ENCODE assay signal across 14 mouse cellular contexts in the genomic region with DNA sequence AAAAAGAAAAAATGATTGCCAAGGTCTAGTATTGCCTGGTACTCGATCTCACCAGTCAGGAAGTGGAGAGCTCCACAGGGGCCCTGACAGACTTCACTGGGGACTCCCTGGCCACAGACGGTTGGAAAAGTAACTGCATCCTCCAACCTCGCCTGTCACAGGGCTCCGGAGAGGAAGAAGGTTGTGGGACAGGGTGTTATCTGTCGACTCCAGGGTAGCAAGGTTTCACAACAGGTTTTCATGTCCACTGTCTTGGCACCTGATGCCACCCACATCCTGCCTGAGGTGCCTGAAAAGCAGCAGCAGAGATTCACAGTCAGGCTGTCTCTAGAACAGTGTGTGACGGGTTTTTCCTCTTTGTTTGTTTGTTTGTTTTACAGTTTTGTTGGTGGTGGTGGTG. TPM values are rescaled to one million over a fixed set of nuclear protein-coding genes. Genes with fewer than 3 reads are reported as not detected.
DNase-seq lines count a peak whose midpoint lies in the region; ATAC-seq lines count a peak whose summit lies in the region.
"Had no signal": no experiment of that assay in that cellular context is flagged by ENCODE, and none has a peak within 500 bp of the region (broad histone marks: within the 10 kb centered on the region; RNA-seq: fewer than 3 reads in every experiment).

No protein-coding gene starts in this region.

- H3K27me3 ChIP-seq in liver, embryonic 15.5 days = no peaks in the 10 kb centered on the region
- H3K27me3 ChIP-seq in hindbrain, embryonic 12.5 days = peaks cover 35% of the 10 kb centered on the region
- H3K27me3 ChIP-seq: Patski had no signal

- H3K4me3 ChIP-seq in liver, embryonic 15.5 days (replicated peaks) = no peak overlapping the region
- H3K4me3 ChIP-seq in hindbrain, embryonic 12.5 days = no peak overlapping the region
- H3K4me3 ChIP-seq: hindbrain, embryonic 15.5 days; limb, embryonic 13.5 days had no signal

- peak overlapping the region; percentile 93; the same call in 1 of the 2 replicates for H3K4me2 ChIP-seq in liver, embryonic 15.5 days
- no peak overlapping the region for H3K4me2 ChIP-seq in hindbrain, embryonic 12.5 days (replicated peaks)
- H3K4me2 ChIP-seq: hindbrain, embryonic 15.5 days had no signal

- peak overlapping the region; percentile 35 for H3K27ac ChIP-seq in liver, embryonic 15.5 days (replicated peaks)
- no peak overlapping the region for H3K27ac ChIP-seq in hindbrain, embryonic 12.5 days
- H3K27ac ChIP-seq: hindbrain, embryonic 15.5 days; kidney, postnatal 0 days; limb, embryonic 13.5 days had no signal

- no peaks in the 10 kb centered on the region for H3K9me3 ChIP-seq in liver, embryonic 15.5 days (replicated peaks)
- H3K9me3 ChIP-seq in hindbrain, embryonic 12.5 days (replicated peaks) = no peaks in the 10 kb centered on the region
- H3K9me3 ChIP-seq: hindbrain, embryonic 15.5 days; limb, embryonic 13.5 days had no signal

- no peak overlapping the region for H3K9ac ChIP-seq in liver, embryonic 15.5 days
- H3K9ac ChIP-seq in hindbrain, embryonic 12.5 days = no peak overlapping the region
- H3K9ac ChIP-seq: hindbrain, embryonic 15.5 days had no signal

- 7% methylated on average over 6 of the region's 6 CpGs for WGBS in liver, embryonic 15.5 days (ENCODE audit: insufficient replicate concordance)
- 33% methylated on average over 6 of the region's 6 CpGs for WGBS in hindbrain, embryonic 12.5 days

- H3K36me3 ChIP-seq in liver, embryonic 15.5 days (replicated peaks) = peaks cover 44% of the 10 kb centered on the region
- peaks cover 32% of the 10 kb centered on the region for H3K36me3 ChIP-seq in hindbrain, embryonic 12.5 days

- DNase-seq in spleen, adult 12 weeks (ENCODE audit: low spot score) = peak; percentile 15
- no peak for DNase-seq in spleen, adult 18-20 months
- DNase-seq in T-cell, adult 2 months (ENCODE audit: low spot score) = peak; percentile 89
- DNase-seq in thymus, postnatal 25 days = peak; percentile 52
- no peak for DNase-seq in adrenal gland, adult 2 months
- no peak for DNase-seq in adrenal gland, postnatal 14 days
- DNase-seq: cerebellum, postnatal 14 days had no signal

- no peak for ATAC-seq in liver, embryonic 15.5 days (ENCODE audit: insufficient read depth)
- ATAC-seq in hindbrain, embryonic 12.5 days (ENCODE audit: low FRiP score) = no peak
- ATAC-seq: Patski had no signal

- peaks cover 45% of the 10 kb centered on the region for H3K4me1 ChIP-seq in liver, embryonic 15.5 days (replicated peaks)
- peaks cover 19% of the 10 kb centered on the region for H3K4me1 ChIP-seq in hindbrain, embryonic 12.5 days

RNA-seq across cellular contexts. Expression of a gene that starts 2.4 kb away (rescaled TPM):
- polyA plus RNA-seq in liver, embryonic 15.5 days (2015; fragmentation: Nextera tagmentation; extraction: Ambion mirVana) = 315 and 352 TPM in 2 replicates
- total RNA-seq in adrenal gland, adult 2 months (2021) = 10 to 100 TPM; 18.4 to 27.2 TPM
- polyA plus RNA-seq in adrenal gland, adult 2 months (2012; rRNA removed) = 160 and 174 TPM in 2 replicates
- 31.6 and 36.2 TPM in 2 replicates for total RNA-seq in adrenal gland, postnatal 14 days (2021)
- polyA plus RNA-seq in hindbrain, embryonic 12.5 days (2016; fragmentation: Nextera tagmentation; extraction: Ambion mirVana) = 38.9 and 44.8 TPM in 2 replicates

RNA-seq across cellular contexts. Expression of a gene that starts 18.0 kb away (rescaled TPM):
- polyA plus RNA-seq in liver, embryonic 15.5 days (2015; fragmentation: Nextera tagmentation; extraction: Ambion mirVana) = 64.0 and 64.7 TPM in 2 replicates
- 10 to 100 TPM; 61.7 to 68.7 TPM for total RNA-seq in adrenal gland, adult 2 months (2021)
- polyA plus RNA-seq in adrenal gland, adult 2 months (2012; rRNA removed) = 93.9 and 123 TPM in 2 replicates
- 55.3 and 65.0 TPM in 2 replicates for total RNA-seq in adrenal gland, postnatal 14 days (2021)
- 111 and 126 TPM in 2 replicates for polyA plus RNA-seq in hindbrain, embryonic 12.5 days (2016; fragmentation: Nextera tagmentation; extraction: Ambion mirVana)

RNA-seq across cellular contexts. Expression of a gene that starts 40.4 kb away (rescaled TPM):
- polyA plus RNA-seq in liver, embryonic 15.5 days (2015; fragmentation: Nextera tagmentation; extraction: Ambion mirVana) = 0.03 TPM in 1 of 2 replicates, not detected in the other
- not detected for total RNA-seq in adrenal gland, adult 2 months (2021)
- polyA plus RNA-seq in adrenal gland, adult 2 months (2012; rRNA removed) = not detected in 2 replicates
- not detected in 2 replicates for total RNA-seq in adrenal gland, postnatal 14 days (2021)
- 0.50 and 0.93 TPM in 2 replicates for polyA plus RNA-seq in hindbrain, embryonic 12.5 days (2016; fragmentation: Nextera tagmentation; extraction: Ambion mirVana)
- total RNA-seq: layer of hippocampus, postnatal 25 days had no signal

Comparison
In these comparisons a context has a peak if more than half of its experiments do, and no peak if none do; other contexts are left out.
1. DNase-seq: peak in spleen, adult 12 weeks (single experiment), T-cell, adult 2 months (single experiment) and thymus, postnatal 25 days (single experiment); none in spleen, adult 18-20 months (0 of 2), adrenal gland, adult 2 months (single experiment) and adrenal gland, postnatal 14 days (single experiment).